Mouse (Mus musculus) liver, adult 10 weeks (tissue): ENCODE data around the gene Nrd1. TPM values are rescaled to one million over a fixed set of nuclear protein-coding genes. Genes with fewer than 3 reads are reported as not detected.

Experiments
- polyA plus RNA-seq: library from polyadenylated mRNA; stranded (reverse); fragments of 350-450 nt; fragmentation: Illumina TruSeq; extraction: RNeasy Lipid Tissue Mini Kit (QIAGEN cat#74804); gene quantifications from one replicate; pipeline ENCODE4 v1.2.3, GENCODE M21; 2014; ENCODE audit warnings: low read depth, low replicate concordance

Gene Nrd1
- 128 TPM for polyA plus RNA-seq

DNA sequence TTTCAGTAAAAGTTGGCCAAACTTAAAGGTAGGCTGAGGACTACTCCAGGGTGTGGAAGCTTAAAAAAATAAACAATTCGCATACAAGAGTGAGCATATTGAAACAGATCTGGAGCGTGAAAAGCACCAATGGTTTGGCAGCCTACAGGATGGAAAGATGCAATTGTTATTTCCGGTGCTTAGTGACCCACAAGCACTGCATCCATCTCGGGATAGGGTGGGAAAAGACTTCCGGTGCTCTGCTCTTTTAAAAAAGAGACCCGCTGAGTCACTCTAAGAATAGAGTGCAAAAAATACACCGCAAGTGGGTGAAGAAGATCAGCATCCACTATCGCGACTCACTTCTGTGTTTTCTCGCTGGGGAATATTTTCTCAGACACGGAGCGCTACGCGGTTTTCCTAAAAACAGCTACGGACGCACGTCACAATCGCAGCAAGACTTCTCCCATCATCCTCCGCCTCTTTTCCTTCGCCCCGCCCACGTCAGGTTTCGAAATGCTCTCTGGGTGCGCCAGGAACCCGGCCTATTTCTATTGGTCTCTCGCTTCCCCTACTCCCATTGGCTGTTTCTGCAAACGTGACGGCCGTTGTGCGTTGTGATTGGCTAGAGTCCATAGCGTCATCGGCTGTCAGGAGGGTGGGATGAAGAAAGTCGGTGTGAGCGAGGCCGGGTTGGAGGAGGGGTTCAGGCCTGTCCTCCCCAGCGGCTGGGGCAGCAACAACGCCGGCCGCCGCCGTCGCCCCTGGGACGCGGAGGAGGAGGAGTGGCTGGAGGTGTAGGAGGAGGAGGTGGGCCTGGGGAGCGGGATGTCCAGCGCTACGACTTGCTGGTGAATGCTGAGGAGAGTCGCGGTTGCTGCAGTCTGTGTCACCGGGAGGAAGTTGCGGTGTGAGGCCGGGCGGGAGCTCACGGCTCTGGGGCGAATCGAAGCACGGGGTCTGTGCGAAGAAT lies at the start of gene Nrd1:
Gene Nrd1 (plus strand): TSS at position 657 of the 952 bp plus-strand sequence.

Other genes with a start within 250 kb of the Nrd1 start
- gene Zfyve9, start 219.9 kb upstream of the Nrd1 start, polyA plus RNA-seq: 14.5 TPM
- gene Btf3l4, start 167.0 kb upstream of the Nrd1 start, polyA plus RNA-seq: 152 TPM
- gene Txndc12, start 166.1 kb upstream of the Nrd1 start, polyA plus RNA-seq: 35.4 TPM
- gene Kti12, start 152.9 kb upstream of the Nrd1 start, polyA plus RNA-seq: 13.0 TPM
- gene A730015C16Rik, start 152.0 kb upstream of the Nrd1 start, polyA plus RNA-seq: not detected
- not detected for gene Rab3b, start 121.6 kb upstream of the Nrd1 start, polyA plus RNA-seq
- 162 TPM for gene Osbpl9, start 201.6 kb downstream of the Nrd1 start, polyA plus RNA-seq
- not detected for gene Calr4, start 233.8 kb downstream of the Nrd1 start, polyA plus RNA-seq